Comparison of ENCODE assay signal across 23 mouse cellular contexts in genomic region chr14:105708691-105709090, GRCm38 (mm10).
"Had no signal": no experiment of that assay in that cellular context is flagged by ENCODE, and none has a peak within 500 bp of the region (broad histone marks: within the 10 kb centered on the region; RNA-seq: fewer than 3 reads in every experiment).

No protein-coding gene starts in this region.

- H3K27me3 ChIP-seq: kidney, embryonic 15.5 days; limb, embryonic 12.5 days; limb, embryonic 15.5 days; midbrain, embryonic 12.5 days; midbrain, embryonic 15.5 days; neural tube, embryonic 12.5 days; neural tube, embryonic 15.5 days had no signal

- H3K4me3 ChIP-seq: kidney, embryonic 15.5 days; limb, embryonic 12.5 days; limb, embryonic 15.5 days; midbrain, embryonic 12.5 days; midbrain, embryonic 15.5 days; neural tube, embryonic 12.5 days; neural tube, embryonic 15.5 days had no signal

- ATAC-seq: liver, postnatal 0 days; lung, postnatal 0 days; midbrain, embryonic 15.5 days had no signal

- H3K4me2 ChIP-seq: kidney, embryonic 15.5 days; limb, embryonic 12.5 days; limb, embryonic 15.5 days; liver, embryonic 11.5 days; lung, embryonic 14.5 days; midbrain, embryonic 12.5 days; midbrain, embryonic 15.5 days; neural tube, embryonic 12.5 days; neural tube, embryonic 15.5 days had no signal

- H3K27ac ChIP-seq: kidney, embryonic 15.5 days; limb, embryonic 12.5 days; limb, embryonic 15.5 days; liver, embryonic 14.5 days; macrophage; midbrain, embryonic 12.5 days; midbrain, embryonic 15.5 days; neural tube, embryonic 12.5 days; neural tube, embryonic 15.5 days; stomach, postnatal 0 days had no signal

- H3K4me1 ChIP-seq: kidney, embryonic 15.5 days; limb, embryonic 12.5 days; limb, embryonic 15.5 days; midbrain, embryonic 12.5 days; midbrain, embryonic 15.5 days; neural tube, embryonic 12.5 days; neural tube, embryonic 15.5 days had no signal

- H3K36me3 ChIP-seq: kidney, embryonic 15.5 days; limb, embryonic 12.5 days; limb, embryonic 15.5 days; midbrain, embryonic 12.5 days; midbrain, embryonic 15.5 days; neural tube, embryonic 12.5 days; neural tube, embryonic 15.5 days had no signal

- H3K9ac ChIP-seq: kidney, embryonic 15.5 days; limb, embryonic 12.5 days; limb, embryonic 15.5 days; liver, embryonic 14.5 days; liver, postnatal 0 days; lung, embryonic 14.5 days; midbrain, embryonic 12.5 days; midbrain, embryonic 15.5 days; neural tube, embryonic 12.5 days; neural tube, embryonic 15.5 days had no signal

- H3K9me3 ChIP-seq: kidney, embryonic 15.5 days; limb, embryonic 12.5 days; limb, embryonic 15.5 days; midbrain, embryonic 12.5 days; midbrain, embryonic 15.5 days; neural tube, embryonic 12.5 days; neural tube, embryonic 15.5 days had no signal

- DNase-seq: kidney, postnatal 10 days; kidney, postnatal 36 days; left cerebral cortex, postnatal 4 days; liver, postnatal 0 days; lung, embryonic 14.5 days; right cerebral cortex, adult 18-20 months; right cerebral cortex, postnatal 14 days; right cerebral cortex, postnatal 4 days; thymus, adult 2 months; thymus, postnatal 14 days; thymus, postnatal 4 days had no signal
